Mouse (Mus musculus) CH12.LX (cell line): ENCODE results near the gene Mnd1. TPM values are rescaled to one million over a fixed set of nuclear protein-coding genes. Genes with fewer than 3 reads are reported as not detected.

Source experiments
- DNase-seq: peaks from one replicate; pipeline ENCODE4 v3.0.0-alpha.2; 2013; ENCODE audit errors: extremely low read depth
- H3K27ac ChIP-seq: 2 replicates; pipeline ENCODE4 v1.5.1; 2012; ENCODE audit warnings: low read depth, mild to moderate bottlenecking, control low read depth, moderate library complexity; ENCODE audit not compliant: insufficient read depth
- H3K27me3 ChIP-seq: replicated peaks from 2 replicates; pipeline ENCODE3; 2012; ENCODE audit warnings: inconsistent platforms
- H3K36me3 ChIP-seq, 2 experiments: replicated peaks in 1 of 2; 2 replicates each; pipeline versions ENCODE3 to v1.6.1; 2012; ENCODE audit warnings: inconsistent platforms in 1 of 2, low read length in 1 of 2, mild to moderate bottlenecking in 1 of 2, mixed read lengths in 1 of 2, moderate library complexity in 1 of 2; ENCODE audit not compliant: control insufficient read depth in 1 of 2, insufficient read depth in 1 of 2
- H3K4me1 ChIP-seq, 2 experiments: 2 replicates each; pipeline ENCODE4 v1.6.1; 2012; ENCODE audit warnings: inconsistent platforms in 1 of 2, moderate library complexity in 1 of 2; ENCODE audit not compliant: insufficient read depth in 2 of 2, control insufficient read depth in 1 of 2
- H3K4me2 ChIP-seq: 2 replicates; pipeline ENCODE4 v1.6.1; 2012; ENCODE audit warnings: low read depth, mild to moderate bottlenecking, control low read depth; ENCODE audit not compliant: poor library complexity, insufficient read depth, severe bottlenecking
- H3K4me3 ChIP-seq, 3 experiments: fragments of 150-350 bp in 1 of 3; sonication (generic) in 1 of 3; replicated peaks in 1 of 3; 2 replicates each; pipeline versions ENCODE3 to v1.5.1; 2011 to 2012; ENCODE audit warnings: low read depth in 2 of 3, low read length in 2 of 3, mild to moderate bottlenecking in 2 of 3, moderate library complexity in 2 of 3, control low read depth in 1 of 3, improper control_type of control experiment in 1 of 3, inconsistent platforms in 1 of 3, mixed read lengths in 1 of 3; ENCODE audit not compliant: poor library complexity in 1 of 3
- H3K79me2 ChIP-seq: replicated peaks from 2 replicates; pipeline ENCODE4 v1.6.1; 2012; ENCODE audit warnings: mild to moderate bottlenecking, moderate library complexity; ENCODE audit not compliant: control insufficient read depth, poor library complexity, insufficient read depth, severe bottlenecking; ENCODE audit errors: extremely low read depth
- H3K9ac ChIP-seq: 2 replicates; pipeline ENCODE4 v1.6.1; 2012; ENCODE audit warnings: low read depth, mild to moderate bottlenecking, control low read depth, moderate library complexity; ENCODE audit not compliant: insufficient read depth
- H3K9me3 ChIP-seq: replicated peaks from 2 replicates; pipeline ENCODE3; 2012; ENCODE audit warnings: low read length, inconsistent platforms, mixed read lengths
- CHD1 ChIP-seq: IDR thresholded peaks from 2 replicates; pipeline ENCODE4 v1.6.1; 2012; ENCODE audit warnings: low read depth, low read length, improper control_type of control experiment, inconsistent platforms
- CHD2 ChIP-seq: IDR thresholded peaks from 2 replicates; pipeline ENCODE4 v1.6.1; 2011; ENCODE audit warnings: low read length, improper control_type of control experiment
- E2F4 ChIP-seq: IDR thresholded peaks from 2 replicates; pipeline ENCODE4 v1.6.1; 2011; ENCODE audit warnings: low read depth, low read length, improper control_type of control experiment; ENCODE audit not compliant: insufficient replicate concordance
- ELF1 ChIP-seq: IDR thresholded peaks from 2 replicates; pipeline ENCODE4 v1.6.1; 2014; ENCODE audit warnings: low read depth, mild to moderate bottlenecking, inconsistent platforms, low read length, improper control_type of control experiment
- EP300 ChIP-seq: IDR thresholded peaks from 2 replicates; pipeline ENCODE4 v1.6.1; 2011; ENCODE audit warnings: low read length, improper control_type of control experiment
- ETS1 ChIP-seq: conservative IDR thresholded peaks from 2 replicates; pipeline ENCODE4 v1.6.1; 2012; ENCODE audit warnings: low read depth, mild to moderate bottlenecking, inconsistent platforms, low read length, improper control_type of control experiment, moderate library complexity
- KAT2A ChIP-seq: IDR thresholded peaks from 2 replicates; pipeline ENCODE4 v1.6.1; 2012; ENCODE audit warnings: low read length, improper control_type of control experiment, inconsistent platforms; ENCODE audit not compliant: insufficient replicate concordance
- MAX ChIP-seq: IDR thresholded peaks from 2 replicates; pipeline ENCODE4 v1.6.1; 2011; ENCODE audit warnings: low read length, improper control_type of control experiment
- MAZ ChIP-seq: IDR thresholded peaks from 2 replicates; pipeline ENCODE4 v1.6.1; 2012; ENCODE audit warnings: low read depth, mild to moderate bottlenecking, inconsistent platforms, low read length, improper control_type of control experiment, moderate library complexity
- MEF2A ChIP-seq: IDR thresholded peaks from 2 replicates; pipeline ENCODE4 v1.6.1; 2014; ENCODE audit warnings: low read depth, mild to moderate bottlenecking, inconsistent platforms, low read length, improper control_type of control experiment, borderline replicate concordance
- NELFE ChIP-seq: IDR thresholded peaks from 2 replicates; pipeline ENCODE4 v1.6.1; 2011; ENCODE audit warnings: low read depth, low read length, improper control_type of control experiment
- NRF1 ChIP-seq: IDR thresholded peaks from 2 replicates; pipeline ENCODE4 v1.6.1; 2014; ENCODE audit warnings: low read depth, mild to moderate bottlenecking, inconsistent platforms, low read length, improper control_type of control experiment, moderate library complexity
- PAX5 ChIP-seq: IDR thresholded peaks from 2 replicates; pipeline ENCODE4 v1.6.1; 2012; ENCODE audit warnings: low read length, inconsistent platforms, mixed read lengths
- RCOR1 ChIP-seq: conservative IDR thresholded peaks from 2 replicates; pipeline ENCODE4 v1.6.1; 2012; ENCODE audit warnings: low read depth, mild to moderate bottlenecking, inconsistent platforms, low read length, improper control_type of control experiment
- SMC3 ChIP-seq: IDR thresholded peaks from 2 replicates; pipeline ENCODE4 v1.6.1; 2011; ENCODE audit warnings: low read depth, low read length, improper control_type of control experiment
- UBTF ChIP-seq: IDR thresholded peaks from 2 replicates; pipeline ENCODE4 v1.6.1; 2012; ENCODE audit warnings: low read depth, mild to moderate bottlenecking, inconsistent platforms, low read length, improper control_type of control experiment, moderate library complexity
- USF2 ChIP-seq: conservative IDR thresholded peaks from 2 replicates; pipeline ENCODE4 v1.6.1; 2011; ENCODE audit warnings: low read depth, low read length, improper control_type of control experiment
- ZC3H11A ChIP-seq: IDR thresholded peaks from 2 replicates; pipeline ENCODE4 v1.6.1; 2012; ENCODE audit warnings: low read depth, mild to moderate bottlenecking, inconsistent platforms, low read length, improper control_type of control experiment
- ZKSCAN1 ChIP-seq: IDR thresholded peaks from 2 replicates; pipeline ENCODE4 v1.6.1; 2012; ENCODE audit warnings: low read depth, inconsistent platforms, low read length, improper control_type of control experiment, borderline replicate concordance
- ZMIZ1 ChIP-seq: IDR thresholded peaks from 2 replicates; pipeline ENCODE4 v1.6.1; 2012; ENCODE audit warnings: low read depth, mild to moderate bottlenecking, inconsistent platforms, low read length, improper control_type of control experiment
- ZNF384 ChIP-seq: IDR thresholded peaks from 2 replicates; pipeline ENCODE4 v1.6.1; 2012; ENCODE audit warnings: low read depth, low read length, improper control_type of control experiment, inconsistent platforms
- dilution Hi-C: fragments of 300-500 bp; cut with MboI; formaldehyde crosslinking; loops from 2 replicates; pipeline ENCODE4 v1.14.3; 2020; ENCODE audit warnings: low sequenced_read_pairs; ENCODE audit not compliant: extremely low pct_unique_long_range_greater_than_20kb, extremely low pct_ligation_motif_present
- in situ Hi-C: fragments of 300-500 bp; cut with MboI; formaldehyde crosslinking; loops from 3 replicates; pipeline ENCODE4 v1.14.3; 2019; ENCODE audit warnings: low sequenced_read_pairs, low pct_ligation_motif_present, low pct_unique_long_range_greater_than_20kb, mixed read lengths
- polyA plus RNA-seq: library from polyadenylated mRNA; unstranded; fragments of >175 nt; gene quantifications from 2 replicates; pipeline ENCODE4 v1.2.1, GENCODE M21; 2012; ENCODE audit warnings: low read depth; ENCODE audit not compliant: insufficient read length
- total RNA-seq, 2 experiments: library from RNA; depleted of rRNA; stranded (reverse); fragments of 300-350 nt in 1 of 2; fragments of >200 nt in 1 of 2; gene quantifications; 2 replicates each; pipeline ENCODE4 v1.2.3; 2012 to 2014

The Mnd1 gene
- total and polyA plus RNA-seq, 3 experiments, result 14.2 to 23.1 (median 19.0) TPM

- no peak overlapping the region for H3K4me2 ChIP-seq
- H3K36me3 ChIP-seq, result no peaks in the 10 kb centered on the region
- H3K79me2 ChIP-seq, result no peaks in the 10 kb centered on the region
- peaks cover 3% of the 10 kb centered on the region for H3K9me3 ChIP-seq
- TF ChIP-seq ZC3H11A, result no peak
- no peak for TF ChIP-seq SMC3
- no peak for TF ChIP-seq ZMIZ1
- TF ChIP-seq UBTF, result no peak
- no peak for TF ChIP-seq NRF1
- no peak for TF ChIP-seq ETS1
- H3K4me1 ChIP-seq, result peaks cover 13 to 27% of the 10 kb centered on the region in 2 experiments
- no peak overlapping the region for H3K4me3 ChIP-seq
- H3K9ac ChIP-seq, result no peak overlapping the region
- no peaks in the 10 kb centered on the region for H3K27me3 ChIP-seq
- DNase-seq, result no peak
- in situ Hi-C loops (loop anchor here (25.0 kb wide), 1 partner anchor 253 kb away; the partner anchor contains the start of gene Trim2), dilution Hi-C loops (no loop called here)
- no peak overlapping the region for H3K27ac ChIP-seq
Observed at GRCm38 (mm10) chr3:84059261-84059660, 96.3 kb downstream of the Mnd1 start.

GRCm38 (mm10) chr3:84048729-84049175, 106.8 kb downstream of the Mnd1 start:
- H3K27me3 ChIP-seq, result no peaks in the 10 kb centered on the region
- no peak overlapping the region for H3K9ac ChIP-seq
- no peak overlapping the region for H3K4me3 ChIP-seq
- no peaks in the 10 kb centered on the region for H3K79me2 ChIP-seq
- no peak for TF ChIP-seq ETS1
- TF ChIP-seq RCOR1, result no peak
- TF ChIP-seq USF2, result no peak
- no peak for TF ChIP-seq NELFE
- TF ChIP-seq KAT2A, result no peak
- TF ChIP-seq ELF1, result no peak
- no peak for TF ChIP-seq ZKSCAN1
- no peak for TF ChIP-seq ZC3H11A
- TF ChIP-seq MAZ, result no peak
- TF ChIP-seq PAX5, result no peak
- TF ChIP-seq E2F4, result no peak
- TF ChIP-seq ZNF384, result no peak
- no peak for TF ChIP-seq CHD2
- TF ChIP-seq MAX, result no peak
- no peak for TF ChIP-seq EP300
- TF ChIP-seq MEF2A, result no peak
- no peak for TF ChIP-seq CHD1
- H3K9me3 ChIP-seq, result no peaks in the 10 kb centered on the region
- no peak overlapping the region for H3K4me2 ChIP-seq
- H3K4me1 ChIP-seq, result peaks cover 0 to 11% of the 10 kb centered on the region in 2 experiments; a peak in 2 of 4 replicates
- no peak for DNase-seq
- in situ Hi-C loops (no loop called here), dilution Hi-C loops (no loop called here)
- no peaks in the 10 kb centered on the region for H3K36me3 ChIP-seq
- no peak overlapping the region for H3K27ac ChIP-seq
